Mouse (Mus musculus) hindbrain, embryonic 11.5 days (tissue): Measurements from ENCODE around the gene Grik3. TPM values are rescaled to one million over a fixed set of nuclear protein-coding genes. Genes with fewer than 3 reads are reported as not detected.

Experiments used
- ATAC-seq: fragments of 200-750 bp; cut with Nextera tagmentation; 2 replicates; pipeline ENCODE4 v1.8.0; 2017; ENCODE audit warnings: mild to moderate bottlenecking, moderate TSS enrichment, moderate library complexity; ENCODE audit not compliant: low FRiP score
- DNase-seq: peaks from one replicate; pipeline ENCODE4 v3.0.0-alpha.2; 2015; ENCODE audit warnings: low spot score
- H3K27ac ChIP-seq: fragments of 300-500 bp; sonication (generic); 2 replicates; pipeline ENCODE4 v1.5.1; 2014; ENCODE audit warnings: mild to moderate bottlenecking, low read depth, low read length
- H3K27me3 ChIP-seq: fragments of 300-500 bp; sonication (generic); 2 replicates; pipeline ENCODE4 v1.6.1; 2014; ENCODE audit warnings: mild to moderate bottlenecking, low read length, moderate library complexity, mixed read lengths; ENCODE audit not compliant: control insufficient read depth, insufficient read depth
- H3K36me3 ChIP-seq: fragments of 300-500 bp; sonication (generic); 2 replicates; pipeline ENCODE4 v1.6.1; 2014; ENCODE audit warnings: mild to moderate bottlenecking, low read length, moderate library complexity, mixed read lengths; ENCODE audit not compliant: control insufficient read depth, insufficient read depth
- H3K4me1 ChIP-seq: fragments of 300-500 bp; sonication (generic); replicated peaks from 2 replicates; pipeline ENCODE4 v1.6.1; 2014; ENCODE audit warnings: low read length, mixed read lengths; ENCODE audit not compliant: control insufficient read depth, insufficient read depth
- H3K4me2 ChIP-seq: fragments of 300-500 bp; sonication (generic); replicated peaks from 2 replicates; pipeline ENCODE4 v1.6.1; 2014; ENCODE audit warnings: mild to moderate bottlenecking, low read depth, low read length
- H3K4me3 ChIP-seq: fragments of 300-500 bp; sonication (generic); 2 replicates; pipeline ENCODE4 v1.5.1; 2014; ENCODE audit warnings: low read depth, low read length
- H3K9ac ChIP-seq: fragments of 300-500 bp; sonication (generic); 2 replicates; pipeline ENCODE4 v1.6.1; 2014; ENCODE audit warnings: low read depth, low read length
- H3K9me3 ChIP-seq: fragments of 300-500 bp; sonication (generic); 2 replicates; pipeline ENCODE4 v1.6.1; 2016; ENCODE audit warnings: low read length; ENCODE audit not compliant: control insufficient read depth
- WGBS: fragments of 180-500 bp; shearing (Covaris S2); extraction: QIAGEN DNeasy Blood & Tissue Kit; methylation state at CpG from one replicate; pipeline ENCODE4 v1.1.7; 2014; 5-methylcytosine and 5-hydroxymethylcytosine counted together
- polyA plus RNA-seq: library from polyadenylated mRNA; unstranded; fragments of >200 nt; fragmentation: Nextera tagmentation; extraction: Ambion mirVana; gene quantifications from 2 replicates; pipeline ENCODE4 v1.2.1, GENCODE M21; 2014

Gene Grik3
- polyA plus RNA-seq, 1 experiment from 2014 or later = 2.9 TPM

DNA sequence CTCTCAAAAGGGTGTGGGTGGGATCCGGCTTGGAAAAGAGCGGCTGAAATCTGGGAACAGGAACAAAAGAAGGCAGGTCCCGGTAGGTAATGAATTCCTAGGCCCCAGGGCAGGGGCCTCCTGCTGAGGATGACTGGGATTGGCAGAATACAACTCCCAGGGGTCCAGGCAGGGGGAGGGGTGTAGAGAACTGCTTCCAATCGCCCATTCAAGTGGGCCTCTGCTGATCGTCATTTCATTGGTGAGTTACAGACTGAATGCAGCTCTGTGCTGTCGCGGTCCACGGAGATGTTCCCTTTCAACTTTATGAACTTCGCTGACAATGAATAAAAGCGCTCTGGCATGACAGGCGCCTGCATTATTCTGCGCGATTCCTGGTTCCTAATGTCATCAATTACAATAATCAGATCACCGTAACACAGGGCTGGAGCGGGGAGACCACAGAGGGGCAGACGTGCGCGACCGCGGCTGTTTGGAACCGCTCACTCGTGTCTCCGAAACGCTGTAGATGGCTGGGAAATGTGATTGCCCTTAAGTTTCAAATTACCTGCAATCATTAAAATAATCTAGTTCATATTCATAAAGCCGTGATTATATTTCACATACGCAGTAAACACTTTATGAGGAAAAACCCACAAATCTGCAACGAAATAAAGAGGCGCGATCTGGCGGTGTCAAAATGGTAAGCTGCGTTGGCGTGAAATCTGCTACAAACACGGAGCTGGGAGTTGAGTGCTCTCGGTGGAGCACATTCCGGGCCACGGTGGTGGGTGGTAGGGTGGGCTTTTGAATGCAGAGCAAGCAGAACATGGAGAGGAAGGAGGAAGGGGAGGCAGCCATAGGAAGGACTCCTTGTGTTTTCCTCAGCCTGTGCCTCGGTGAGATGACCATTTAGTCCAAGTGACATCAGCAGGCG is 239.1 kb downstream of the Grik3 start:
- Histone ChIP-seq H3K9me3 (no peaks in the 10 kb centered on the region), H3K36me3 (no peaks in the 10 kb centered on the region), H3K27ac (peak overlapping the region; percentile 80), H3K9ac (peak overlapping the region; percentile 65), H3K4me3 (peak overlapping the region; percentile 25), H3K4me2 (peak overlapping the region; percentile 39), H3K27me3 (peaks cover 5% of the 10 kb centered on the region), H3K4me1 (peaks cover 11% of the 10 kb centered on the region; the same call in 1 of the 2 replicates)
- DNase-seq (peak; percentile 88), ATAC-seq (peak; percentile 91)
- 3% methylated on average over 38 of the region's 38 CpGs for WGBS

DNA sequence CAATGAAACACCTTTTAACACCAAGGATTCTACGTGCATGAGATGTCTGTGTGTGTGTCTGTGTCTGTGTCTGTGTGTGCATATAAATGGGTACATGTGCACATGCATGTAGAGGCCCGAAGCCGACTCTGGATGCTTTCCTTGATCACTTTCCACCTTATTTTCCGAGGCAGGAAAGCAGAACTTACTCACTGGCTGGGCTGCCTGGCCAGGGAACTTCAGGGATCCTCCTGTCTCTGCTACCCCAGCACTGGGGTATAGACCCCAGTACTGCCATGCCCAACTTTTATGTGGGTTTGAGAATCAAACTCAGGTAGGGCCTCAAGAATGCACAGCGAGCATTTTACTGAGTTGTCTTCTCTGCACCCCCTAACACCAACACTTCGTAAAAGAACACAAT is 240.3 kb downstream of the Grik3 start:
- 85% methylated on average over 6 of the region's 6 CpGs for WGBS
- no peaks in the 10 kb centered on the region for H3K9me3 ChIP-seq
- no peak overlapping the region for H3K4me2 ChIP-seq
- no peak overlapping the region for H3K9ac ChIP-seq
- DNase-seq (no peak), ATAC-seq (no peak)
- H3K4me3 ChIP-seq = no peak overlapping the region
- no peaks in the 10 kb centered on the region for H3K36me3 ChIP-seq
- no peak overlapping the region for H3K27ac ChIP-seq
- H3K27me3 ChIP-seq = peaks cover 5% of the 10 kb centered on the region
- H3K4me1 ChIP-seq = peaks cover 11% of the 10 kb centered on the region; the same call in 1 of the 2 replicates

DNA sequence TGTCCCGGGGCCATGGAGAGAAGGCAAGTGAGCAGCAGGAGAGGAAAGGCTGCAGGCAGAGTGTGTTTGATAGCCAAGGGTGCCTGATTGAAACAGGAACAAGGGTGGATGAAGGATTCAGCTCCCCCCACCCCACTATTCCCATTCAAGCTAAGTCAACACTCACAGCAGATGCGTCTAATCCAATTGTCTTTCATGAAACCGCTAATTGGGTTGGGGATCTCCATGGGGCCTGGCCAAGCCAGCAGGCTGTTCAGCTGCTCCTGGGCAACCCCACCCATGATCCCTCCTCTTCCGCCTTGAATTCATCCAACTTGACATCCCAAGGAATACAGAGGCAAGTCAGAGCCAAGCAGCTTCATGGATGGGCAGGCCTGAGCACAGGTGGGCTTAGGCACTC is 246.3 kb downstream of the Grik3 start:
- 57% methylated on average over 4 of the region's 4 CpGs for WGBS
- H3K4me1 ChIP-seq = no peaks in the 10 kb centered on the region
- H3K9me3 ChIP-seq = no peaks in the 10 kb centered on the region
- no peak overlapping the region for H3K9ac ChIP-seq
- no peak overlapping the region for H3K27ac ChIP-seq
- no peak for ATAC-seq
- H3K27me3 ChIP-seq = 0 out of 2 replicates have a peak, but pooled peaks cover under 1% of the 10 kb centered on the region
- DNase-seq = no peak
- no peak overlapping the region for H3K4me2 ChIP-seq
- no peaks in the 10 kb centered on the region for H3K36me3 ChIP-seq
- H3K4me3 ChIP-seq = no peak overlapping the region

DNA sequence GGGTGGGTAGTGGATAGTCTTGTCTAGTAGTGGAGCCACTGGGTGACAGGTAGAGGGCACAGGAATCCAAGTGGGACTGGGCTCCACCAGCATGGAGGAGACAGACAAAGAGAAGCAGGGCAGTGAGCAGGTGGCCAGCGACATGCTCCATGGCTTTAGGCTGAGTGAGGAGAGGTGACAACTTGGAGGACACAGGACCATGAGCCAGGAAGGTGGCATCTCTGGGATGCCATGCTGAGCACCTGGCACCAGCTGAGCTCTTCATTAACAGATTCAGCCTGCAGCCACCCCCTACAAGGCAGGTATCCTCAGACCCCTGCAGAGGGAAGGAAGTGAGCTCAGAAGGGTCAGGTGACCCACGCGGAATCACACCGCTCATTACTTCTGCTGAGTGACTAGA is 248.3 kb downstream of the Grik3 start:
- no peaks in the 10 kb centered on the region for H3K9me3 ChIP-seq
- no peaks in the 10 kb centered on the region for H3K27me3 ChIP-seq
- no peaks in the 10 kb centered on the region for H3K36me3 ChIP-seq
- no peak overlapping the region for H3K9ac ChIP-seq
- no peak overlapping the region for H3K4me3 ChIP-seq
- H3K27ac ChIP-seq = no peak overlapping the region
- no peaks in the 10 kb centered on the region for H3K4me1 ChIP-seq
- DNase-seq = no peak
- WGBS = 80% methylated on average over 4 of the region's 4 CpGs
- no peak for ATAC-seq
- no peak overlapping the region for H3K4me2 ChIP-seq

DNA sequence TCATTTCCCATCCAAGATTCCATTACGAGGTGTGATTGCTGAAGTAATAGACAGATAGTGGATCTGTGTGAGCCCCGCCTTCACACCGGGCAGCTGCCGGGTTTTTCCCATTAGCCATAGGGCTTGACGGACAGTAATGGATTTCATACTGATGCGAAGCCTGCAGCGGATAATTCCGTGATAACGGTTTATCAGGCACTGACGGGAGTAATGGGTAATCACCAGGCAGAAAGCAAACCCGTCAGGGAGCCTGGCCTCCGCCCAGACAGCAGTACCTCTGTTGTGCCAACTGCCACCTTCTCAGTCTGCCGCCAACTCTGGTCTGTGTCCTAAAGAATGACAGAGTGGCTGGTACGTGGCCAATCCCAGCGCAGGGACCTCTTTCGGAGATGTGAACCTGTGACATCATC is 251.7 kb downstream of the Grik3 start:
- no peak for DNase-seq
- H3K9ac ChIP-seq = no peak overlapping the region
- no peak overlapping the region for H3K4me3 ChIP-seq
- no peak for ATAC-seq
- no peak overlapping the region for H3K4me2 ChIP-seq
- no peak overlapping the region for H3K27ac ChIP-seq
- H3K9me3 ChIP-seq = no peaks in the 10 kb centered on the region
- no peaks in the 10 kb centered on the region for H3K27me3 ChIP-seq
- no peaks in the 10 kb centered on the region for H3K36me3 ChIP-seq
- 85% methylated on average over 16 of the region's 16 CpGs for WGBS
- H3K4me1 ChIP-seq = no peaks in the 10 kb centered on the region

DNA sequence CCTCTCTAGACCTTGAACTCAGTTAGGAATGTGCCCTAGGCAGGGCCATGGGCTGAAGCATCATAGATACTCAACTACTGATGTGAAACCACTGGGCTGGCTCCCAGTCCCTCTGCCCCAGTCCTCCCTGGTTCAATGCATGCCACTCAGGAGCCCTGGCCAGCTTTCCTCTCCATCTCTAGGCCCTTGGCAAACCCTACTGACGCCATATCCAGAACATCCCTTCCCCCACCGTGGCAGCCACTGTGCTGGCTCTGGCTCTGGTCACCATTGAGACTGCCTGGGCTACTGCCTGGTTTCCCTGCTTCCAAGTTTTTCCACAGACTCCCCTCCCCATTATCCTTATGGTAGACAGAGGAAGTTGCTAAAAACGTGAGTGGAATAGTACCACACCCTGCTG is 255.4 kb downstream of the Grik3 start:
- Histone ChIP-seq H3K36me3 (no peaks in the 10 kb centered on the region), H3K27ac (no peak overlapping the region), H3K4me3 (no peak overlapping the region), H3K4me2 (no peak overlapping the region), H3K27me3 (no peaks in the 10 kb centered on the region), H3K9me3 (no peaks in the 10 kb centered on the region), H3K9ac (no peak overlapping the region), H3K4me1 (no peaks in the 10 kb centered on the region)
- WGBS = 75% methylated on average over 3 of the region's 3 CpGs
- ATAC-seq = no peak
- DNase-seq = no peak

DNA sequence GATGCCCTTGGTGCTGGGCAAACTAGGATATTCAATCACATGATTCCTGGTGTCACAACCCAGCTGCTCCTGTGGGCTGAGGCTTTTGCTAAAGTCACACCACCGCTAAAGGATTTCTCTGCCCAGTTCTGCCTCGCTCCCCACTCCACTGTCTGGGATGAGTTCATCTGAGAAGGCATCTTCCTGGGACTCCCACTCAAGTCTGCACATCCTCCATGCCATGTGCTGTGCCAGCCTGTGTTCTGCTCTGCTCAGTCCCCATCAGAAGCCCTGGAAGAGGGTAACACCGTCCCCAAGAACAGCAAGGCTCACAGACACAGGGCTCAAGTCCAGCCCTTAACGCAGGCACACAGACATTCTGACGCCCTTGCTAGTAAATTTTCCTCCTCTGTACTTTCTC is 265.9 kb downstream of the Grik3 start:
- H3K27me3 ChIP-seq = no peaks in the 10 kb centered on the region
- H3K9ac ChIP-seq = no peak overlapping the region
- no peak for ATAC-seq
- no peaks in the 10 kb centered on the region for H3K9me3 ChIP-seq
- H3K4me1 ChIP-seq = no peaks in the 10 kb centered on the region
- no peak for DNase-seq
- no peaks in the 10 kb centered on the region for H3K36me3 ChIP-seq
- 91% methylated on average over 5 of the region's 5 CpGs for WGBS
- H3K27ac ChIP-seq = no peak overlapping the region
- H3K4me2 ChIP-seq = no peak overlapping the region
- no peak overlapping the region for H3K4me3 ChIP-seq

DNA sequence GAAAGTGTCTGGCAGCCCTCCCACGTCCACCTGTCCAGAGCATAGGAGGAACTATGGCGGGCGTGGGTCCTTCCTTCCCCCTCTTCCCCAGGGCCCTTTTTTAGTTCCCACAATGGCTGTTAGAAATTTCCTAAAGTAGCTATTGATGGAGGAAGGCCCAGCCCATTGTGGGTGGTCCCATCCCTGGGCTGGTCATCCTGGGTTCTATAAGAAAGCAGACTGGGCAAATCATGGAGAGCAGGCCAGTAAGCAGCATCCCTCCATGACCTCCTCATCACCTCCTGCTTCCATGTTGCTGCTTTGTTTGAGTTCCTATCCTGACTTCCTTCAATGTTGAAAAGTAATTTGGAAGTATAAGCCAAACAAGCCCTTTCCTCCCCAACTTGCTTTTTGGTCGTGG is 269.8 kb downstream of the Grik3 start:
- H3K4me3 ChIP-seq = no peak overlapping the region
- no peak overlapping the region for H3K4me2 ChIP-seq
- H3K9ac ChIP-seq = no peak overlapping the region
- no peaks in the 10 kb centered on the region for H3K9me3 ChIP-seq
- H3K27ac ChIP-seq = no peak overlapping the region
- H3K36me3 ChIP-seq = no peaks in the 10 kb centered on the region
- DNase-seq = no peak
- H3K4me1 ChIP-seq = no peaks in the 10 kb centered on the region
- WGBS = 75% methylated on average over 4 of the region's 4 CpGs
- no peaks in the 10 kb centered on the region for H3K27me3 ChIP-seq
- ATAC-seq = no peak

DNA sequence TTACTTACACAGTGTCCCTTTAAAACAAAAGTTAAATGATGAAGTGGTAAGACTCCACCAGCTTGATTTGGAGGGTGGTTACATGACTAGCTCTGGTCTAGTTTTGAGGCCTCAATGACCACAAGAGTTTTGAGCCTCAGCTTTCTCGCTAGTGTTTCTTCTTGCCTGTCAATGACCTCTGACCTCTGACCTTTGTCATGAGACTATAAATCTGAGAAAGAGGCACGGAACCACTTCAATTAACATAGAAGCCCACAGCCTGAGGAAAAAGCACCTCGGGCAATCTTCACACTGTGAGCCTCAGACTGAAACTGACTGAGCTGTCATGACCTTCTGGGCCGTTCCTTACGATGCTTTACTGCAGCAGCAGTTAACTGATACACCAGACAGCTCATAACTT is 272.6 kb downstream of the Grik3 start:
- WGBS = 30% methylated on average over 5 of the region's 5 CpGs

More for the DNA sequence above, 272.6 kb downstream of the Grik3 start:
- Histone ChIP-seq H3K27me3 (no peaks in the 10 kb centered on the region), H3K9ac (no peak overlapping the region), H3K4me2 (no peak overlapping the region), H3K27ac (no peak overlapping the region), H3K4me1 (no peaks in the 10 kb centered on the region), H3K9me3 (no peaks in the 10 kb centered on the region), H3K4me3 (no peak overlapping the region), H3K36me3 (no peaks in the 10 kb centered on the region)
- ATAC-seq (no peak), DNase-seq (no peak)
